Mouse (Mus musculus): ENCODE measurements around the gene Slc2a3.

DNA sequence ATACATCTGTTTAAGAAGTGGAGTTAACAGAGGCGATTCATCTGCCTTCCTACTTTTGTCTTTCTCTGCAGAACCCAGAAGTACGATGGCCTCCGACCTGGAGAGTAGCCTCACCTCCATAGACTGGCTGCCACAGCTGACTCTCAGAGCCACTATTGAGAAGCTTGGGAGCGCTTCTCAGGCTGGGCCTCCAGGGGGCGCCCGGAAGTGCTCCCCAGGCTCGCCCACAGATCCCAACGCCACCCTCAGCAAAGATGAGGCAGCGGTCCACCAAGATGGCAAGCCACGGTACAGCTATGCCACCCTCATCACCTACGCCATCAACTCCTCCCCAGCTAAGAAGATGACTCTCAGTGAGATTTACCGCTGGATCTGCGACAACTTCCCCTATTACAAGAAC, 26.6 kb upstream of the Slc2a3 start:
- TF ChIP-seq POLR2A (IDR thresholded peaks at IDR 0.05; ENCODE audit: borderline replicate concordance, extremely low read depth, insufficient read depth, insufficient read length, poor library complexity, severe bottlenecking) (no peak), CTCF (IDR thresholded peaks at IDR 0.05; ENCODE audit: borderline replicate concordance, extremely low read depth, insufficient read depth, insufficient read length) (peak; percentile 44; the same call in 1 of the 2 replicates)

Data from brain, embryonic 14.5 days (tissue).